Mouse (Mus musculus) left cerebral cortex, postnatal 4 days (tissue): ENCODE results near the gene Mob3a. TPM values are rescaled to one million over a fixed set of nuclear protein-coding genes. Genes with fewer than 3 reads are reported as not detected.

Experiments
- DNase-seq: peaks from one replicate; pipeline ENCODE4 v3.0.0-alpha.2; 2022
- intact Hi-C: fragments of 180-260 bp; cut with DNase I; formaldehyde crosslinking; loops from one replicate; pipeline ENCODE4 v1.15.1; 2025
- total RNA-seq, 2 experiments: library from RNA; stranded (reverse); gene quantifications; 2 replicates each; pipeline ENCODE4 v1.2.3; 2021

Gene Mob3a
- total RNA-seq, 2 experiments from 2014 or later: 52.0 to 52.1 TPM

GRCm38 (mm10) chr10:80700732-80701131 lies 1.0 kb downstream of the Mob3a start:
- intact Hi-C loops: no loop called here
- DNase-seq: no peak

- DNase-seq: no peak
- intact Hi-C loops: no loop called here
These were observed 1.7 kb downstream of the Mob3a start for GRCm38 (mm10) chr10:80700038-80700504.

- intact Hi-C loops: no loop called here
- DNase-seq: no peak
These were observed 3.2 kb downstream of the Mob3a start for GRCm38 (mm10) chr10:80698605-80699004.

- DNase-seq: peak; percentile 61
- intact Hi-C loops: no loop called here
These were observed 4.0 kb downstream of the Mob3a start for GRCm38 (mm10) chr10:80697812-80698211.

- intact Hi-C loops: no loop called here
- no peak for DNase-seq
These were observed 4.4 kb downstream of the Mob3a start for GRCm38 (mm10) chr10:80697393-80697787.

- no peak for DNase-seq
- intact Hi-C loops: no loop called here
These were observed 5.0 kb downstream of the Mob3a start for GRCm38 (mm10) chr10:80696502-80697392.

- intact Hi-C loops: no loop called here
- DNase-seq: no peak
These were observed 5.8 kb downstream of the Mob3a start for GRCm38 (mm10) chr10:80695801-80696501.

GRCm38 (mm10) chr10:80695186-80695585 lies 6.6 kb downstream of the Mob3a start:
- DNase-seq: no peak
- intact Hi-C loops: no loop called here

- DNase-seq: no peak
- intact Hi-C loops: no loop called here
These were observed 7.4 kb downstream of the Mob3a start for GRCm38 (mm10) chr10:80694159-80694938.

- intact Hi-C loops: no loop called here
- no peak for DNase-seq
These were observed 8.3 kb downstream of the Mob3a start for GRCm38 (mm10) chr10:80693401-80694045.

- intact Hi-C loops: no loop called here
- DNase-seq: no peak
These were observed 9.3 kb downstream of the Mob3a start for GRCm38 (mm10) chr10:80692249-80693165.

GRCm38 (mm10) chr10:80687850-80688249 lies 13.9 kb downstream of the Mob3a start:
- intact Hi-C loops: loop anchor here (5.0 kb wide), 1 partner anchor 111 kb away; the partner anchor contains the start of gene Klf16
- peak; percentile 74 for DNase-seq

GRCm38 (mm10) chr10:80686617-80687016 lies 15.2 kb downstream of the Mob3a start:
- DNase-seq: no peak
- intact Hi-C loops: loop anchor here (5.0 kb wide), 1 partner anchor 109 kb away; the partner anchor contains the start of gene Klf16

- intact Hi-C loops: loop anchor here (5.0 kb wide), 1 partner anchor 108 kb away; the partner anchor contains the start of gene Klf16
- DNase-seq: no peak
These were observed 16.8 kb downstream of the Mob3a start for GRCm38 (mm10) chr10:80684984-80685383.

- peak; percentile 56 for DNase-seq
- intact Hi-C loops: no loop called here
These were observed 17.6 kb downstream of the Mob3a start for GRCm38 (mm10) chr10:80684214-80684613.

GRCm38 (mm10) chr10:80683647-80684046 lies 18.1 kb downstream of the Mob3a start:
- intact Hi-C loops: no loop called here
- no peak for DNase-seq

GRCm38 (mm10) chr10:80682003-80682402 lies 19.8 kb downstream of the Mob3a start:
- DNase-seq: no peak
- intact Hi-C loops: no loop called here

- no peak for DNase-seq
- intact Hi-C loops: no loop called here
These were observed 21.5 kb downstream of the Mob3a start for GRCm38 (mm10) chr10:80680260-80680696.
